Comparison of ENCODE assay signal across 19 mouse cellular contexts in the genomic region with DNA sequence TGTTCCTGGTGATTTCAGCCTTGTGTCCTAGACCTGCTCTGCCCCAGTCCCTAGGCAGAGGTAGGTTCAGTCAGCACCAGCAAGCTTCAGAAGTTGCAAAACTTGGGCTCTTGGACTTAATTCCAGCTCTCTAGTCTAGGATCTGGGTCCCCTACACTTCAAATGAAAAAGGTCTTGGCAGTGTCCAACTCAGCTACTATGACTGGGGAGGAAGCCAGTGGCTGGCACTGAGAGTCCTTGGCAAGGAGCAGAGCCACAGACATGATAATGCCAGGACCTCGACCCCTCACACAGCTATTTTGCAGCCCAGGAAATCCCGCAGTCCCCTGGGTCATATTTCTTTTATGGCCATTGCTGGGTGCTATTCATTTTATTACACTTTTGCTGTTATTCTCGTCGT.
A peak's percentile ranks its signal among the peaks of the same experiment; 100 is the strongest.
DNase-seq lines count a peak whose midpoint lies in the region; ATAC-seq and TF ChIP-seq lines count a peak whose summit lies in the region.
"Had no signal": no experiment of that assay in that cellular context is flagged by ENCODE, and none has a peak within 500 bp of the region (broad histone marks: within the 10 kb centered on the region; RNA-seq: fewer than 3 reads in every experiment).

No protein-coding gene starts in this region.

- no peaks in the 10 kb centered on the region for H3K4me1 ChIP-seq in lung, postnatal 0 days (ENCODE audit: insufficient read depth, low read depth, low read length)
- no peaks in the 10 kb centered on the region for H3K4me1 ChIP-seq in forebrain, postnatal 0 days (ENCODE audit: insufficient read depth)
- H3K4me1 ChIP-seq: embryonic facial prominence, embryonic 15.5 days; forebrain, embryonic 12.5 days; heart, embryonic 12.5 days; liver, embryonic 13.5 days; stomach, embryonic 15.5 days had no signal

- no peaks in the 10 kb centered on the region for H3K36me3 ChIP-seq in lung, postnatal 0 days (ENCODE audit: insufficient read depth, low read length)
- H3K36me3 ChIP-seq in forebrain, postnatal 0 days (ENCODE audit: insufficient read depth), result no peaks in the 10 kb centered on the region
- H3K36me3 ChIP-seq: embryonic facial prominence, embryonic 15.5 days; forebrain, embryonic 12.5 days; heart, embryonic 12.5 days; liver, embryonic 13.5 days; midbrain, embryonic 13.5 days; stomach, embryonic 15.5 days had no signal

- no peaks in the 10 kb centered on the region for H3K9me3 ChIP-seq in lung, postnatal 0 days (ENCODE audit: low read length)
- no peaks in the 10 kb centered on the region for H3K9me3 ChIP-seq in forebrain, postnatal 0 days (ENCODE audit: low read length)
- H3K9me3 ChIP-seq: embryonic facial prominence, embryonic 15.5 days; forebrain, embryonic 12.5 days; heart, embryonic 12.5 days; liver, embryonic 13.5 days; midbrain, embryonic 13.5 days; stomach, embryonic 15.5 days had no signal

- TF ChIP-seq CTCF in gastrocnemius, adult 2 months (IDR thresholded peaks at IDR 0.05), result no peak
- TF ChIP-seq CTCF in lung, postnatal 0 days (IDR thresholded peaks at IDR 0.05), result no peak
- TF ChIP-seq CTCF in forebrain, postnatal 0 days (IDR thresholded peaks at IDR 0.05; ENCODE audit: low read depth), result no peak

- no peak overlapping the region for H3K4me2 ChIP-seq in lung, postnatal 0 days (replicated peaks; ENCODE audit: low read depth, low read length)
- H3K4me2 ChIP-seq in forebrain, postnatal 0 days (ENCODE audit: low read depth), result no peak overlapping the region
- H3K4me2 ChIP-seq: embryonic facial prominence, embryonic 15.5 days; forebrain, embryonic 12.5 days; heart, embryonic 12.5 days; liver, embryonic 13.5 days; midbrain, embryonic 13.5 days; stomach, embryonic 15.5 days had no signal

- ATAC-seq in lung, postnatal 0 days, result no peak
- no peak for ATAC-seq in forebrain, postnatal 0 days
- ATAC-seq: midbrain, embryonic 13.5 days had no signal

- intact Hi-C loops in gastrocnemius, adult 2 months (cut with DNase I), result no loop called here

- peak; percentile 54 for DNase-seq in gastrocnemius, adult 2 months
- DNase-seq in gastrocnemius, adult 8-10 months (ENCODE audit: low spot score in 2 of 2), result no peak
- DNase-seq in ovary, postnatal 14 days (ENCODE audit: low spot score), result peak; percentile 7
- DNase-seq in ovary, adult 18-20 months (ENCODE audit: low spot score), result no peak
- peak; percentile 19 to 23 for DNase-seq in cerebellum, adult 18-20 months
- DNase-seq in layer of hippocampus, postnatal 36 days, result peak; percentile 30 to 31
- DNase-seq in lung, postnatal 0 days (ENCODE audit: low spot score), result no peak
- DNase-seq in forebrain, postnatal 0 days, result no peak
- DNase-seq: gastrocnemius, postnatal 14 days; heart, postnatal 4 days; kidney, postnatal 36 days; liver, embryonic 13.5 days; lung, postnatal 36 days; right cerebral cortex, postnatal 25 days had no signal

- WGBS in lung, postnatal 0 days, result 82% methylated on average over 4 of the region's 4 CpGs
- WGBS in forebrain, postnatal 0 days, result 76% methylated on average over 4 of the region's 4 CpGs

- H3K27ac ChIP-seq in gastrocnemius, adult 2 months, result no peak overlapping the region
- H3K27ac ChIP-seq in lung, postnatal 0 days (ENCODE audit: low read length), result no peak overlapping the region
- H3K27ac ChIP-seq in forebrain, postnatal 0 days (ENCODE audit: low read depth, low read length), result no peak overlapping the region
- H3K27ac ChIP-seq: embryonic facial prominence, embryonic 15.5 days; forebrain, embryonic 12.5 days; liver, embryonic 13.5 days; stomach, embryonic 15.5 days had no signal

- no peak for TF ChIP-seq EP300 in lung, postnatal 0 days (IDR thresholded peaks at IDR 0.05)

- no peak overlapping the region for H3K9ac ChIP-seq in lung, postnatal 0 days (replicated peaks; ENCODE audit: low read depth)
- H3K9ac ChIP-seq in forebrain, postnatal 0 days, result no peak overlapping the region
- H3K9ac ChIP-seq: embryonic facial prominence, embryonic 15.5 days; forebrain, embryonic 12.5 days; heart, embryonic 12.5 days; liver, embryonic 13.5 days; midbrain, embryonic 13.5 days; stomach, embryonic 15.5 days had no signal

- H3K4me3 ChIP-seq in gastrocnemius, adult 2 months, result peak overlapping the region; percentile 46
- H3K4me3 ChIP-seq in lung, postnatal 0 days (ENCODE audit: low read depth, low read length), result no peak overlapping the region
- H3K4me3 ChIP-seq in forebrain, postnatal 0 days (ENCODE audit: low read depth, low read length), result no peak overlapping the region
- H3K4me3 ChIP-seq: embryonic facial prominence, embryonic 15.5 days; forebrain, embryonic 12.5 days; heart, embryonic 12.5 days; liver, embryonic 13.5 days; midbrain, embryonic 13.5 days; stomach, embryonic 15.5 days had no signal

- H3K27me3 ChIP-seq in lung, postnatal 0 days (replicated peaks; ENCODE audit: insufficient read depth, low read length), result no peaks in the 10 kb centered on the region
- H3K27me3 ChIP-seq in forebrain, postnatal 0 days (ENCODE audit: insufficient read depth, low read length), result no peaks in the 10 kb centered on the region
- H3K27me3 ChIP-seq: embryonic facial prominence, embryonic 15.5 days; heart, embryonic 12.5 days; liver, embryonic 13.5 days; midbrain, embryonic 13.5 days; stomach, embryonic 15.5 days had no signal

Comparison
In these comparisons a context has a peak if more than half of its experiments do, and no peak if none do; other contexts are left out.
1. DNase-seq: peak in gastrocnemius, adult 2 months (single experiment), ovary, postnatal 14 days (single experiment), cerebellum, adult 18-20 months (2 of 2) and layer of hippocampus, postnatal 36 days (2 of 2); none in gastrocnemius, adult 8-10 months (0 of 2), ovary, adult 18-20 months (single experiment), lung, postnatal 0 days (single experiment) and forebrain, postnatal 0 days (single experiment).